Mouse (Mus musculus) adrenal gland (tissue): Measurements from ENCODE around the gene Dzip1l.
"Not testable (repeated sequence)": the region's sequence is repeated elsewhere in the genome, so short reads cannot be mapped to it uniquely, and the experiment has no call there.

Experiments used
- intact Hi-C: fragments of 180-260 bp; cut with DNase I; formaldehyde crosslinking; loops from one replicate; pipeline ENCODE4 v1.15.1; 2025
- long read RNA-seq, 2 experiments: library from polyadenylated mRNA; unstranded; transcript quantifications; one replicate each; pipeline ENCODE4 v2.0.0; 2020; ENCODE audit warnings: borderline replicate concordance in 1 of 2; ENCODE audit not compliant: insufficient replicate concordance in 1 of 2

Gene Dzip1l
- long read RNA-seq, experiment 1, partial matches to known transcripts: 0 of 1 reads
- long read RNA-seq, experiment 1, other reads (novel, unspliced or antisense): 1 of 1 reads
- long read RNA-seq, experiment 2, partial matches to known transcripts: 1 of 1 reads
- long read RNA-seq, experiment 2, other reads (novel, unspliced or antisense): 0 of 1 reads

- intact Hi-C loops: loop anchor here (5.0 kb wide), 1 partner anchor 42 kb away; no protein-coding TSS in a partner anchor
Observed at GRCm38 (mm10) chr9:99629281-99630011, at the start of gene Dzip1l. Gene Dzip1l (plus strand): TSS chr9:99629496.

GRCm38 (mm10) chr9:99580655-99581054 lies 48.6 kb upstream of the Dzip1l start:
- intact Hi-C loops: no loop called here

DNA sequence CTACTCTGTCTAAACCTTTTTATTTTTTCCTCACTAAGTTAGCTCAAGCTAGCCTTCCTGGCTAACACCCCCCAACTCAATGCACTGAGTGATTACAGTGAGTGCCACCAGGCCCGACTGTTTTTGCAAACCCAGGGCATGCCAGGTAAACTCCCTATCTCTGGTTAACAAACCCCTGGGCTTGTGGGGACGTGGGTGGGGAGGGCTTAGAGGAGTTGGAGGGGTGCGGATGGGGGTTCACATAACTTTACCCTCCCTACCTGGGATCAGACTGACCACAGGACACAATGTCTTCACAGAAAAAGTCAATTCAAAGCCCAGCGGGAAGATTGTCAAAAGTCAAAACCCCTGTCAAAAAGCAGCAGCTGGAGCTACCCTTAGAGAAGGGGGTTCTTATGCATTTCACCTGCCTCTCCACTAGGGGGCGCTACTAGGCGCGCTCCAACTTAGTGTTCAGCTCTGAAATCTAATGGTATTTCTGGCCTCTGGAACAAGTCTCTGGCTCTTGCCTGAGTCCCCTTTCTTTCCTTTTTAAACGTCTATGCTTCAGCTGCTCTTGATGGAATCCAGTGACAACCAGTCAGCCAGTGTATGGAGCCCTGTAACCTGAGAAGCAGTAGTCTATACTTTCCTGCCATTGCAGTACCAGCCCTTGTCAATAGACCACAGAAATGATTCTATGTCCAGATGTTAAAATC lies 41.6 kb upstream of the Dzip1l start:
- intact Hi-C loops: loop anchor here (2.0 to 5.0 kb wide), 2 partner anchors 40 to 75 kb away; partner anchors contain the start of gene Dzip1l

GRCm38 (mm10) chr9:99591144-99591543 lies 38.2 kb upstream of the Dzip1l start:
- intact Hi-C loops: no loop called here

- intact Hi-C loops: not testable (repeated sequence)
Observed at GRCm38 (mm10) chr9:99599127-99599526, 30.2 kb upstream of the Dzip1l start.

- intact Hi-C loops: no loop called here
Observed at GRCm38 (mm10) chr9:99603566-99603965, 25.7 kb upstream of the Dzip1l start.

- intact Hi-C loops: no loop called here
Observed at GRCm38 (mm10) chr9:99612202-99612601, 17.1 kb upstream of the Dzip1l start, which contains the start of gene A4gnt. Gene A4gnt (plus strand): TSS chr9:99612502.

DNA sequence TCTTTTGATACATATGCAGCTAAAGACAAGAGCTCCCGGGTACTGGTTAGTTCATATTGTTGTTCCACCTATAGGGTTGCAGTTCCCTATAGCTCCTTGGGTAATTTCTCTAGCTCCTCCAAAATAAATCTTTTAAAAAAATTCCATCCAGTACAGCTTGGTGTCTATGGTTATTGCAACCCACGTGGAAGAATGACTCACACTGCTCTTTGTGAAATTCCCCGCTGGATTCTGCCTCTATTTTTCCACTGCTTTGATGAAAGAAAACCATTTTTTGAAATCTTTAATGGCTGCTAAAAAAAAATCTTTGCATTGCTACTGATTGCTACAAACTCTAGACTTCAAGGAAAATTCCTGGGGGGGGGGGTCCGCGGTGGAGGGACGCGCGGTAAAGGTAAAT lies 9.6 kb upstream of the Dzip1l start:
- intact Hi-C loops: no loop called here

DNA sequence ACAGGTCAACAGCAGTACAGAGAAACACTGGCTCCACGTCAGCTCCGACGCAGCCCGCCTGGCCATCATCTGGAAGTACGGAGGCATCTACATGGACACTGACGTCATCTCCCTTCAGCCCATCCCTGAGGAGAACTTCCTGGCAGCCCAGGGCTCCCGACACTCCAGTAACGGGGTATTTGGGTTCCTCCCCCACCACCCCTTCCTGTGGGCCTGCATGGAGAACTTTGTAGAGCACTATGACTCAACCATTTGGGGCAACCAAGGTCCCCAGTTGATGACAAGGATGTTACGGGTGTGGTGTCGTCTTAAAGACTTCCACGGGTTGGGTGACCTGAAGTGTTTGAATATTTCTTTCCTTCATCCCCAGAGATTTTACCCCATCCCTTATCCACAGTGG lies 9.1 kb upstream of the Dzip1l start:
- intact Hi-C loops: no loop called here

GRCm38 (mm10) chr9:99622034-99622433 lies 7.3 kb upstream of the Dzip1l start:
- intact Hi-C loops: no loop called here

DNA sequence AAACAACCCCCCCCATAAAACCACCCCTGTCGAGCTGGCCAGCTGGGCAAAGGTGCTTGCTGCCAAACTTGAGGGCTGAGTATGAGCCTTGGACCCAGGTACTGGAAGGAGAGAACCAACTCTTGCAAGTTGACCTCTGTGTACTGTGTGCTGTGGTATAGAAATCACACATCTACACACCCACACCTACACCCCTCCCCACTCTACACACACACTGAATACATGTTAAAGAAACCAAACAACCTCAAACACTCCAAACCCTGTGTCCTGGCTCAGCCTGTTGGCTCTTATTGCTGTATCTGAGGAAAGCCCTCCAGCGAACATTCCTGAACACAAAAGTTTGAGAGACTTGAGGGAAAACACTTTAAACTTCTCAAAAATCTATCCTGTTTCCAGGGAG lies 6.3 kb upstream of the Dzip1l start:
- intact Hi-C loops: no loop called here

- intact Hi-C loops: no loop called here
Observed at GRCm38 (mm10) chr9:99624117-99624516, 5.2 kb upstream of the Dzip1l start.

- intact Hi-C loops: loop anchor here (5.0 kb wide), 1 partner anchor 41 kb away; no protein-coding TSS in a partner anchor
Observed at GRCm38 (mm10) chr9:99628581-99628980, 715 bp upstream of the Dzip1l start.

GRCm38 (mm10) chr9:99630071-99630470 lies 775 bp downstream of the Dzip1l start:
- intact Hi-C loops: no loop called here

DNA sequence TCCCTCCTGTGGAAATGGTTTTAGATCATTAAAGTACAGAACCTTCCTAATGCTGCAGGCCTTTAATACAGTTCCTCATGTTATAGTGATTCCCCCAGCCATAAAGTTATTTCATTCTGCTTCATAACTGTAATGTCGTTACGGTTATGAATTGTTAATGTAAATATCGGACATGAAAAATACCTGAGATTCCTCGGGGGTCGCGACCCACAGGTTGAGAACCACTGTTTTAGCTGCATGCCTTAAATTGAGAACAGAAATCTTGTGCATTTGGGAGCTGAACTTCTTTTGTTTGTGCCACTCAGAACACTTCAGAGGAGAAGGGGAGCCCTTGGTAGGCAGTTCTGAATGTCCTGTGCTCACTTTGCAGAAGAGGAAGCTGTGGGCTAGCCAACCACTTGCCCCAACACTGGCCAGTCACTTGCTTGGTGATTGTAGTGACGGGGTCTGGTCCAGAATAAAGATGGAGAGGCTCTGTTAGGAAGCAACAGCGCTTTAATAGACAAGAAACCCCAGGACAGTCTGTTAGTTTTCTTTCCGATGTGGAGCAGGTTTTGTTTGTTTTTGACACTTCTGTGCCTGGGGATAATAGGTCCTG lies 1.3 kb downstream of the Dzip1l start:
- intact Hi-C loops: no loop called here

DNA sequence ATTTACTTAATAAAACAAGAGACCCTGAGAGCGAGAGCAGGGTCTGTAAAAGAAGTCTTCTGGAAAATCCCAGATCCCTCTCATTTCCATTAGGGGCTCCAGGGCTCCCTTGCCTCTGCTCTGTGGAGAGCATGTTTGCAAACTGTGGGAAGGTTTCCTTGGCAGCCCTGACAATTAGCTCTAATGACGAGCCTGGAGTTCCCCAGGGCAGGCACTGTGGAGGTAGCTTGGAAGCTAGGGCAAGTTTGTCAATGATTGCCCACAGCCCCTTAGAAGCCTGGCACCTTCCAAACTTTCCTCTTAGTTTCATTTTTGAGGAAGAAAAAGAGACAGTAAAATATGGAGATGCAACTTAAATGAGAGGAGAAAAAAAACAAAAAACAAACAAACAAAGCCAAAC lies 2.5 kb downstream of the Dzip1l start:
- intact Hi-C loops: no loop called here

GRCm38 (mm10) chr9:99632264-99632663 lies 3.0 kb downstream of the Dzip1l start:
- intact Hi-C loops: no loop called here

GRCm38 (mm10) chr9:99636776-99637175 lies 7.5 kb downstream of the Dzip1l start:
- intact Hi-C loops: no loop called here

DNA sequence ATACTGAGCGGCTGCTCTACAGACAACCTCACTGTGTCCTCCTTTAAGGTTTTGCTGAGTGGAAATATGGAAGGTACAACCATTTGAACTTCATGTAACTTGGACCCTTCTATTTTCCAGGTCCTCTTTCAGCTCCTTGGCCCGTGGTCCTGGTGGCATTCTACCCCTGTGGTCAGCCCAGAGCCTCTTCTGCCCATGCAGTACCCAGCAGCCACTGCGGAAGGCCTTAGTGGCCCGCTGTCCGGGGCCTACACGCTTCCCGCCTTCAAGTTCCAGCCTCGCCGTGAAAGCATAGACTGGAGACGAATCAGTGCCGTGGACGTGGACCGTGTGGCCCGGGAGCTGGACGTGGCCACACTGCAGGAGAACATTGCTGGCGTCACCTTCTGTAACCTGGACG lies 7.9 kb downstream of the Dzip1l start:
- intact Hi-C loops: no loop called here

GRCm38 (mm10) chr9:99637736-99638135 lies 8.4 kb downstream of the Dzip1l start:
- intact Hi-C loops: no loop called here

DNA sequence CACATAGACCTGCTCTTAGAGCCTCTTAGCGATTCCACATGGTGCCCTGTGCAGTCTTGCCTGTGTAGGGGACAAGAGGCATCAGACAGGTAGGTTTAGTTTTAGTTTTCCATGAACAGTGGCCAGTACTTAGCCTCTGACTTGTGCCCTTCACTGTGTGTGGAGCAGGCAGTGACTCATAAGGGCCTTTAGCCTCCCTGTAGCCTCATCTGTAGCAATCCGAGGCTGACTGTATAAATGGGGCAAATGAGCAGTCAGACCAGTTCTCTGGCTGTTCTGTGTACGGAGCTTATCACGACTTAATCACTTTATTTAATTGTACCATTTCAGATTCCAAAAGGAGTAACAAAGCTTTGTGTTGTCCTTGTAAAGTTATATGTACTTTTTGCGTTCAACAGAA lies 10.7 kb downstream of the Dzip1l start:
- intact Hi-C loops: no loop called here

DNA sequence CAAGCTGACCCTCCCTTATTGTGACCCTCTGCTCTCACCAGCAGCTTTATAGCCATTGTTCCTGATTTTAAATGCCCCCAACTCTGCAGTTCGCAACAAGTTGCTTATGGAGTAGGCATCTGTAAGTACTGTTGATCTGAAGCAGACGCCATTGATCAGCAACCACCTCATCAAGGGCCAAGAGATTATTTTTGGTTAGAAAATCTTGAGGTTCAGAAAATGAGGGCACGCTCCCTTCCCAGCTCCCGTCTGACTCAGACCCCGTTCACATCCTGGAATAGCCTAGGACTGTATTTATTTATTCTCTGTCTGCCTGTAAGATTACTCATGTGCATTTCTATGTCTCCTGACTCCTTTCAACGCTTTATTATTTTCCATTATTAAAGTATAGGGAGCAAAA lies 16.1 kb downstream of the Dzip1l start:
- intact Hi-C loops: no loop called here
